Mouse (Mus musculus) adrenal gland, adult 2 months (tissue): ENCODE results near the gene Arhgef25. TPM values are rescaled to one million over a fixed set of nuclear protein-coding genes. Genes with fewer than 3 reads are reported as not detected.

Source experiments
- DNase-seq: peaks from one replicate; pipeline ENCODE4 v3.0.0; 2021
- polyA plus RNA-seq: library from polyadenylated mRNA; depleted of rRNA; stranded (reverse); fragments of >200 nt; gene quantifications from 2 replicates; pipeline ENCODE4 v1.2.3, GENCODE M21; 2012
- total RNA-seq, 2 experiments: library from RNA; stranded (reverse); gene quantifications; 2 replicates each; pipeline ENCODE4 v1.2.3; 2021

The Arhgef25 gene
- total and polyA plus RNA-seq, 3 experiments, result 16.0 to 41.3 (median 25.8) TPM

DNA sequence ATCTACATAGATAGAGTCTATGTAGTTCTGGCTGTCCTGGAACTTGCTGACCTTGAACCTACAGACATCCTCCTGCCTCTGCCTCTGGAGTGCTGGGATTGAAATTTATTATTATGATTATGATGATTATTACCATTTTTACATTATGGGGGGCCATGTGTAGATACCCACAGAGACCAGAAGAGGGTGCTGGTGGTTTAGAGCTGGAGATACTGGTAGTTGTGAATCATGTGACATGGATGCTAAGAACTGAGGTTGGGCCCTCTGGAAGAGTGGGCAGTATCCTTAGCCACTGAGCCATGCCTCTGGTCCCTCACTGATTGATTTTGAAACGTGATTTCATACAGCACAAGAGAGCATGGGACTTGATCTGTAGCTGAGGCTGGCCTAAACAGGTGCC, 3.4 kb downstream of the Arhgef25 start:
- DNase-seq, result no peak

DNA sequence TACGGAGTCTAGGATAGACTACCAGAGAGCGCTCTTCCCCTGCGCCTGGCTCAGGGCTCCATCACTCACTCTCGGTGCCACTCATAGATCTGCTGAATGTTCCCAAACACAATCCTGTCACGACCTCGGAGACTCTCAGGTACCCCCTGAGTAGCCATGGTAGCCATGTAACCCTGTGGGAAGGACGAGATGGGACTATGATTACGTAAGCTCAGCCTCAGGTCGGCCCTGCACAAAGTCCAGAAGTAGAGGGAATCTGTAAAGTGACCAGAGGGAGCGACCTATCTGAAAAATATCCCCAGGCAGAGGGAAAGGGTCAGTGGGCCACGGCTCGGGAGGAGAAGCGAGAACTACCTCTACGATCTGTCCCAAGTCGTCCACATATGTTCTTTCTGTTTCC, 4.4 kb downstream of the Arhgef25 start:
- no peak for DNase-seq

DNA sequence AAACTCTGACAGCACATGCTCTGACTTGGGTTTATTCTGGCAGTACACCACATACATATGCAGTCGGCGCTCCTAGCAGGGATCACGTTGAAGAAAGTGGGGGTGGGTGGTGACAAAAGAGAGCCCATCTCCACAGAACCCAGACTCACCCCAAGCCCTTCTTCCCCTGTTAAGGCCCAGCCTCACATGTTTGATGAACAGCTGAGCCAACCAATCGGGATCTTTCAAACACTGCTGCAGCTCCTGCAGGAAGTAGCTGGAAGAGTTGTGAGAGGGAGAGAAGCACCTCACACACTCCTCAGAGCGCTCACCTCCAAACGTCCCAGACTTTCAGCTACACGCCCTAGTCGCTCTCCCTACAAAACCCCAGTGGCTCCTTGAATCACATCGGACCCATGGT, 4.8 kb downstream of the Arhgef25 start:
- DNase-seq, result no peak

DNA sequence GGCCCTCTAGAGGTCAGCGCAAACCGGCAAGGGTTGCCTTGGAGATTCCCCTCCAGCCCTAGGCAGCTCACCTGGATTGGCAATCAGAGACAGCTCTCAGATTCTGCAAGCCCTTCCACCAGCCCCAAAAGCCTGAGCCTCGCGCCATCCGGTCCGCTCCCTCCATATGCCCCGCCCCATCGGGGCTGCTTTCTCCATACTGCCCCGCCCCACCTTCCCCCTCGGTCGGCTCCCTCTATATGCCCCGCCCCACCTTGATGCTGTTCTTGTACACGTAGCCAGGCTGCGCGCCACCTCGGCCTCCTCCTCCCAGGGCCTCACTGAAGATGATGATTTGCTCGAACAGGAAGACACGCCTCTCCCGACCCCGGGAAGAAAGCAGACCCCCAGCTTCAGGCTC, 6.1 kb downstream of the Arhgef25 start:
- no peak for DNase-seq

GRCm38 (mm10) chr10:127182624-127183023, 7.3 kb downstream of the Arhgef25 start:
- no peak for DNase-seq

GRCm38 (mm10) chr10:127181566-127181965, 8.3 kb downstream of the Arhgef25 start:
- no peak for DNase-seq

DNA sequence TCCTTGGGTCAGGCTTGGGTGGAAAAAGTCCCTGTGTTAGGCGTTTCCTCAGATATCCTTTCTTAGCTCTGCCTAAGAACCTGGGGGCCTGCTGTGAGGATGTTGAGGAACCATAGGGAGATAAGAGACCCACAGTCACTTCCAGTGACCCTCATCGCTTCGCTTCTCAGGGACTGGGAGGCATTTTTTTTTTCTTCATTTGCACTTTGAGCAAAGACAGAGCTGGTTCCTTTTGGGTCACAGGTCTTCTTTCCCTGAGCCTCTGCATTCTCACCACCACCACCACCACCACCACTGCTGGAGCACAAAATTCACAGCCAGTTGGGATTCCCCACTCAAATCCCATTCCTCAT, 9.2 kb downstream of the Arhgef25 start:
- DNase-seq, result no peak

GRCm38 (mm10) chr10:127179871-127180694, 9.8 kb downstream of the Arhgef25 start, which contains the start of gene Slc26a10:
Slc26a10 (minus strand) TSS chr10:127180645.
- no peak for DNase-seq

- DNase-seq, result no peak
Measured at GRCm38 (mm10) chr10:127178286-127179027, 11.4 kb downstream of the Arhgef25 start.

GRCm38 (mm10) chr10:127177719-127178118, 12.2 kb downstream of the Arhgef25 start:
- DNase-seq, result peak; percentile 73

DNA sequence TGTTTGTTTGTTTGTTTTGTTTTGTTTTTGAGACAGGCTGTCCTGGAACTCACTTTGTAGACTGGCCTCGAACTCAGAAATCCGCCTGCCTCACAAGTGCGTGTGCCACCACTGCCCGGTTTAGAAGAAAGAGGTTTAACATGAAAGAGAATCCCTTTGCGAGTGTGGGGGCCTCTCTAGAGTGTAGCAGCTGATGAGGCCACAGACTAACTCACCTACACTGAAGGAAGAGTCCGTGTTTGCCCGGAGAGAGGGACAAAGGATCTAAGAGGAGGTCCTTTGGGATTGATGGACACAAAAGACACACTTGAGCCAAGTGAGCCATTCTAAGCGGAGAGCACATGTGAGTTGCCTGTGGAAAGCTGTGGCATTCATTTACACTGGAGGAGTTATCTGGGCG, 12.6 kb downstream of the Arhgef25 start:
- no peak for DNase-seq

DNA sequence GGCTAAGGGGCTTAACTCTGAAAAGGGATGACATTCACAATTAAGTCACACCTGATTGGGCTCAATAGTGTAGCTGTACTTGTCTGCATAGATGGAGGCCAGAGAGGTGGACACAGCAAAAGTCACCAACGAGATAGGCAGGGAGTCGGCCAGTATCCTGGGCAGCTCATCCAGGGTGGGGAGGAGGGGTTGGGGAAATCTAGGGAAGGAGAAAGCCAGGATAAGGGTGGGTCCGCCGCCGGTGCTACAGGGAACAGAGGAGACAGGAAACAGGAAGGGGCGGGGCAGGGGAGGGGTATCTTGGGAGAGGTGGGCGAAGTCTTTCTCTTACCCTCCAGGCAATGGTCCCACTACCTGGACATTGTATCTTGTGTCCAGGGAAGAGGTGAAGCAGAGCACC, 13.1 kb downstream of the Arhgef25 start:
- no peak for DNase-seq

DNA sequence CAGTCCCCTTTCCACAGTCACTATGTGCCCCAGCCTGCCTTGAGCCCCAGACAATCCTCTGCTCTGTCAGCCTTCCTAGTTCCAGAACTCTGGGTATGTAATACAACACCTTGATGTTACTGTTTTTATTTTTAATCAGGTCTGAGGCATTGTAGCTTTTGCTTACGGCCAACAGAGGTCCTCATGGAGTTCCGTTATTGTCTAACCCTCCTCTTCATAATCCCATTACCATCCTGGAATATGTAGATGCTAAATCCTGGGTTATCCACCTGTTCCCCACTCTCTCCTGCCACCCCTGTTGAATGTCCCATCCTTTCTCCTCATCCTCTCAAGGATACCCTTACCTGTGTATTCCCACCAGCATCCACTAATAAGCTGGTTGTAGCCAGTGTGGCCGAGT, 13.7 kb downstream of the Arhgef25 start:
- DNase-seq, result no peak

- no peak for DNase-seq
Measured at GRCm38 (mm10) chr10:127174170-127174569, 15.7 kb downstream of the Arhgef25 start.

- DNase-seq, result peak; percentile 1
Measured at GRCm38 (mm10) chr10:127173148-127174065, 16.5 kb downstream of the Arhgef25 start.

GRCm38 (mm10) chr10:127171631-127172200, 18.2 kb downstream of the Arhgef25 start:
- DNase-seq, result no peak

GRCm38 (mm10) chr10:127170837-127171272, 19.0 kb downstream of the Arhgef25 start:
- DNase-seq, result peak; percentile 88

GRCm38 (mm10) chr10:127170002-127170401, 19.9 kb downstream of the Arhgef25 start:
- DNase-seq, result peak; percentile 45

- DNase-seq, result peak; percentile 26
Measured at GRCm38 (mm10) chr10:127167614-127168192, 22.2 kb downstream of the Arhgef25 start.

DNA sequence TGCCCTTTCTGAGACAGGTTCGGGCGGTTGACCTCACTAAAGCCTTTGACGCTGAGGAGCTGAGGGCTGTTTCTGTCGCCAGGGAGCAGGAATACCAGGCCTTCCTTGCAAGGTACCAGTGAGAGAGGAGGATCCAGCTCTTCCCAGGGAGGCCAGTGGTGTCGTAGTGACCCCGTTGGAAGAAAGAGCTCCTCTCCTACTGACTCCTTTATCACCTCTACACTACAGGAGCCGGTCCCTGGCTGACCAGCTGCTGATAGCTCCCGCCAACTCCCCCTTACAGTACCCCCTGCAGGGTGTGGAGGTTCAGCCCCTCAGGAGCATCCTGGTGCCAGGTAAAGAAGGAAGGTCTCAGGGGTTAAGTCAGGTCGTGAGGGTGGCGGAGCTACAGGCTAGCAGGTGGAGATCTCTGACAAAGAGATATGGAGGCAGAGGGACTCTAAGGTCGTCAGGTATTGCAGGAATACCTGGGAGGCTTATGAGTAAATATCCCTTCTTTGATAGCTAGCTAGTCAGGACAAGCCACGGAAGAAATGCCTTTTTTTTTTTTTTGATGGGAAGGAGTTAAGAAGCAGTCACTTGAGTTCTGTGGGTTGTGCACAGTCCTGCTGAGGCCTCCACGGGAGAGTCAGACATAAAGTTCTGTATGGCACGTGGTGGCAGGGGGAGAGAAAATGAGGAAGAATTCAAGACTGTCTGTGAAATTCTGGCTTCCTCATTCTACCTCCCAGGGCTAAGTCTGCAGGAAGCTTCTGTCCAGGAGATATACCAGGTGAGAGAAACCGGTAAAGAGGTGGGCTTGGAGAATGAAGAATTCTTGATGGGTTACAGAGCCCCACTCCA, 22.9 kb downstream of the Arhgef25 start:
- DNase-seq, result no peak

GRCm38 (mm10) chr10:127166404-127166715, 23.5 kb downstream of the Arhgef25 start:
- DNase-seq, result no peak
